In the genomic region with DNA sequence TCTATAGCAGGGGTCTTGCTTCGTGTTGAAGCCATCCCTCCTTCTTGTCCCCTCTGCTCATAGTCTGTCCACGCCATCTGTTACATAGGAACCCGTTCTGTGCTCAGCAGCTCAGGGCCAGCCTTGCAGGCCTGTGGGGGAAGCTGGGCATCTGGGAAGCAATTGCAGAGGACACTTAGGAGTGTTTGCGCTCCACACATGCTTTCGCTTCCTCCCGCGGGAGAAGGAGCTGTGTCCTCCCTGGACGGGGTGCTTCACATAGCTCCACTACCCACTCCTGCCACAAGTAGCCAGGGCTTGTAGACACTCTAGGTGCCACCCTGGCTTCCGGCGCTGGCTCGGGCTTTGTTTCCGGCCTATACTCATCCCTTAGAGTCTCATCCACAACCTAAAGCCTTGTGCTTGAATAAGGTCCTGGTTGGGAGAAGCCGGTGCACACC, we compare ENCODE assay signal across 10 mouse cellular contexts. TPM values are rescaled to one million over a fixed set of nuclear protein-coding genes. Genes with fewer than 3 reads are reported as not detected.
DNase-seq lines count a peak whose midpoint lies in the region; ATAC-seq and TF ChIP-seq lines count a peak whose summit lies in the region.
"Had no signal": no experiment of that assay in that cellular context is flagged by ENCODE, and none has a peak within 500 bp of the region (broad histone marks: within the 10 kb centered on the region; RNA-seq: fewer than 3 reads in every experiment).

No protein-coding gene starts in this region.

- no peak overlapping the region for H3K4me3 ChIP-seq in heart, postnatal 0 days (ENCODE audit: low read depth, low read length)
- H3K4me3 ChIP-seq in embryonic facial prominence, embryonic 15.5 days (replicated peaks) = no peak overlapping the region
- H3K4me3 ChIP-seq in lung, postnatal 0 days (ENCODE audit: low read depth, low read length) = no peak overlapping the region
- H3K4me3 ChIP-seq: midbrain, embryonic 10.5 days had no signal

- H3K4me1 ChIP-seq in heart, postnatal 0 days (ENCODE audit: control insufficient read depth, insufficient read depth) = peaks cover 24% of the 10 kb centered on the region
- peaks cover 27% of the 10 kb centered on the region for H3K4me1 ChIP-seq in embryonic facial prominence, embryonic 15.5 days
- H3K4me1 ChIP-seq in lung, postnatal 0 days (ENCODE audit: insufficient read depth, low read depth, low read length) = peaks cover 23% of the 10 kb centered on the region

- DNase-seq in cerebellum, postnatal 10 days = peak; percentile 59 to 62
- DNase-seq in heart, postnatal 0 days (ENCODE audit: low spot score) = no peak
- no peak for DNase-seq in heart, postnatal 14 days
- DNase-seq in lung, postnatal 0 days (ENCODE audit: low spot score) = peak; percentile 60
- no peak for DNase-seq in gastrocnemius, postnatal 36 days
- no peak for DNase-seq in left cerebral cortex, adult 9 months (ENCODE audit: low spot score in 2 of 2)
- DNase-seq: thymus, postnatal 25 days had no signal

- no peak overlapping the region for H3K9ac ChIP-seq in heart, postnatal 0 days (replicated peaks; ENCODE audit: low read depth, low read length)
- H3K9ac ChIP-seq in embryonic facial prominence, embryonic 15.5 days = no peak overlapping the region
- no peak overlapping the region for H3K9ac ChIP-seq in lung, postnatal 0 days (replicated peaks; ENCODE audit: low read depth)

- 68% methylated on average over 13 of the region's 13 CpGs for WGBS in heart, postnatal 0 days
- 83% methylated on average over 13 of the region's 13 CpGs for WGBS in embryonic facial prominence, embryonic 15.5 days
- WGBS in lung, postnatal 0 days = 54% methylated on average over 13 of the region's 13 CpGs

- TF ChIP-seq CTCF in heart, postnatal 0 days (IDR thresholded peaks at IDR 0.05; ENCODE audit: low read depth) = no peak
- no peak for TF ChIP-seq CTCF in lung, postnatal 0 days (IDR thresholded peaks at IDR 0.05)

- no peaks in the 10 kb centered on the region for H3K27me3 ChIP-seq in heart, postnatal 0 days (ENCODE audit: control insufficient read depth, insufficient read depth, low read length)
- H3K27me3 ChIP-seq in embryonic facial prominence, embryonic 15.5 days = no peaks in the 10 kb centered on the region
- H3K27me3 ChIP-seq in lung, postnatal 0 days (replicated peaks; ENCODE audit: insufficient read depth, low read length) = no peaks in the 10 kb centered on the region

- no peak for ATAC-seq in cerebellum, adult (ENCODE audit: insufficient number of reproducible peaks, low FRiP score, low TSS enrichment)
- ATAC-seq in heart, postnatal 0 days (ENCODE audit: insufficient read depth, low read depth) = no peak
- ATAC-seq in embryonic facial prominence, embryonic 15.5 days (ENCODE audit: insufficient number of reproducible peaks, low FRiP score, low TSS enrichment, low read depth) = no peak
- ATAC-seq in lung, postnatal 0 days = peak; percentile 64

- H3K36me3 ChIP-seq in heart, postnatal 0 days (replicated peaks; ENCODE audit: control insufficient read depth, insufficient read depth, low read length) = peaks cover 9% of the 10 kb centered on the region; the same call in 1 of the 2 replicates
- H3K36me3 ChIP-seq in embryonic facial prominence, embryonic 15.5 days = peaks cover 6% of the 10 kb centered on the region; the same call in 1 of the 2 replicates
- H3K36me3 ChIP-seq in lung, postnatal 0 days (ENCODE audit: insufficient read depth, low read length) = no peaks in the 10 kb centered on the region

- no peaks in the 10 kb centered on the region for H3K9me3 ChIP-seq in heart, postnatal 0 days (replicated peaks; ENCODE audit: control insufficient read depth, low read length)
- no peaks in the 10 kb centered on the region for H3K9me3 ChIP-seq in embryonic facial prominence, embryonic 15.5 days (replicated peaks)
- H3K9me3 ChIP-seq in lung, postnatal 0 days (ENCODE audit: low read length) = no peaks in the 10 kb centered on the region
- H3K9me3 ChIP-seq: midbrain, embryonic 10.5 days had no signal

- H3K4me2 ChIP-seq in heart, postnatal 0 days (ENCODE audit: low read depth, low read length) = no peak overlapping the region
- H3K4me2 ChIP-seq in embryonic facial prominence, embryonic 15.5 days (replicated peaks) = no peak overlapping the region
- H3K4me2 ChIP-seq in lung, postnatal 0 days (replicated peaks; ENCODE audit: low read depth, low read length) = no peak overlapping the region

- no peak for TF ChIP-seq EP300 in heart, postnatal 0 days (IDR thresholded peaks at IDR 0.05; ENCODE audit: low read depth)
- TF ChIP-seq EP300 in lung, postnatal 0 days (IDR thresholded peaks at IDR 0.05) = no peak

- peak overlapping the region; percentile 70 for H3K27ac ChIP-seq in heart, postnatal 0 days (ENCODE audit: low read depth)
- peak overlapping the region; percentile 60 for H3K27ac ChIP-seq in embryonic facial prominence, embryonic 15.5 days (replicated peaks)
- peak overlapping the region; percentile 51 for H3K27ac ChIP-seq in lung, postnatal 0 days (ENCODE audit: low read length)

- intact Hi-C loops in heart, postnatal 14 days (cut with DNase I) = loop anchor here (5.0 kb wide), 1 partner anchor 269 kb away; a partner anchor contains a TSS
- intact Hi-C loops in gastrocnemius, postnatal 36 days (cut with DNase I) = loop anchor here (1.0 kb wide), 1 partner anchor 25 kb away; no protein-coding TSS in a partner anchor

RNA-seq across cellular contexts. Expression of a gene that starts 18.7 kb away (rescaled TPM):
- 1.4 and 3.0 TPM in 2 replicates for total RNA-seq in heart, postnatal 0 days (2014; rRNA removed; ENCODE audit: low replicate concordance)
- polyA plus RNA-seq in heart, postnatal 0 days (2015; fragmentation: Nextera tagmentation; extraction: Ambion mirVana) = 4.2 and 4.8 TPM in 2 replicates
- total RNA-seq in heart, postnatal 14 days (2021) = 1 to 10 TPM; 2.4 to 3.2 TPM
- 25.6 TPM in 2 replicates for polyA plus RNA-seq in embryonic facial prominence, embryonic 15.5 days (2015; fragmentation: Nextera tagmentation; extraction: Ambion mirVana)
- polyA plus RNA-seq in lung, postnatal 0 days (2015; fragmentation: Nextera tagmentation; extraction: Ambion mirVana) = 6.9 and 7.4 TPM in 2 replicates
- total RNA-seq in gastrocnemius, postnatal 36 days (2021) = 1 to 10 TPM; 1.2 to 1.4 TPM

RNA-seq across cellular contexts. Expression of a gene that starts 24.1 kb away (rescaled TPM):
- total RNA-seq in heart, postnatal 0 days (2014; rRNA removed; ENCODE audit: low replicate concordance) = 4.3 and 6.6 TPM in 2 replicates
- 6.6 and 6.8 TPM in 2 replicates for polyA plus RNA-seq in heart, postnatal 0 days (2015; fragmentation: Nextera tagmentation; extraction: Ambion mirVana)
- total RNA-seq in heart, postnatal 14 days (2021) = 1 to 10 TPM; 5.7 to 6.7 TPM
- polyA plus RNA-seq in embryonic facial prominence, embryonic 15.5 days (2015; fragmentation: Nextera tagmentation; extraction: Ambion mirVana) = 20.8 and 21.4 TPM in 2 replicates
- 15.6 TPM in 2 replicates for polyA plus RNA-seq in lung, postnatal 0 days (2015; fragmentation: Nextera tagmentation; extraction: Ambion mirVana)
- 10 to 100 TPM; 11.5 to 15.0 TPM for total RNA-seq in gastrocnemius, postnatal 36 days (2021)

Comparison
In these comparisons a context has a peak if more than half of its experiments do, and no peak if none do; other contexts are left out.
1. DNase-seq: peak in cerebellum, postnatal 10 days (2 of 2) and lung, postnatal 0 days (single experiment); none in heart, postnatal 0 days (single experiment), heart, postnatal 14 days (0 of 2), gastrocnemius, postnatal 36 days (0 of 2) and left cerebral cortex, adult 9 months (0 of 2).
2. Peak in every context shown above with its lines, with median percentiles within 50 percentile points of each other: H3K27ac ChIP-seq.